Mouse (Mus musculus): ENCODE results near the gene Plcb4. TPM values are rescaled to one million over a fixed set of nuclear protein-coding genes. Genes with fewer than 3 reads are reported as not detected.

Gene Plcb4
- total RNA-seq, 2 experiments from 2014 or later: 45.4 to 54.8 TPM

- intact Hi-C loops (cut with DNase I): no loop called here
- no peak for DNase-seq (ENCODE audit: low spot score in 2 of 2)
These were observed 246.0 kb downstream of the Plcb4 start for GRCm38 (mm10) chr2:135904791-135905190.

- intact Hi-C loops (cut with DNase I): no loop called here
- peak; percentile 9 to 39 for DNase-seq (ENCODE audit: low spot score in 2 of 2)
These were observed 255.8 kb downstream of the Plcb4 start for GRCm38 (mm10) chr2:135914343-135915261.

- intact Hi-C loops (cut with DNase I): no loop called here
- DNase-seq (ENCODE audit: low spot score in 2 of 2): no peak
These were observed 257.1 kb downstream of the Plcb4 start for GRCm38 (mm10) chr2:135915928-135916327.

GRCm38 (mm10) chr2:135917000-135917399 is 258.2 kb downstream of the Plcb4 start:
- DNase-seq (ENCODE audit: low spot score in 2 of 2): no peak
- intact Hi-C loops (cut with DNase I): no loop called here

GRCm38 (mm10) chr2:135918116-135918515 is 259.3 kb downstream of the Plcb4 start:
- DNase-seq (ENCODE audit: low spot score in 2 of 2): no peak
- intact Hi-C loops (cut with DNase I): no loop called here

- intact Hi-C loops (cut with DNase I): loop anchor here (10.0 kb wide), 1 partner anchor 175 kb away; no protein-coding TSS in a partner anchor
- no peak for DNase-seq (ENCODE audit: low spot score in 2 of 2)
These were observed 260.8 kb downstream of the Plcb4 start for GRCm38 (mm10) chr2:135919641-135920040.

GRCm38 (mm10) chr2:135926660-135927343 is 268.0 kb downstream of the Plcb4 start:
- intact Hi-C loops (cut with DNase I): loop anchor here (5.0 to 10.0 kb wide), 3 partner anchors 182 to 565 kb away; no protein-coding TSS in a partner anchor
- DNase-seq (ENCODE audit: low spot score in 2 of 2): peak; percentile 52 to 68

GRCm38 (mm10) chr2:135929021-135929720 is 270.4 kb downstream of the Plcb4 start:
- intact Hi-C loops (cut with DNase I): loop anchor here (5.0 to 10.0 kb wide), 3 partner anchors 184 to 567 kb away; no protein-coding TSS in a partner anchor
- no peak for DNase-seq (ENCODE audit: low spot score in 2 of 2)

GRCm38 (mm10) chr2:135930696-135931095 is 271.9 kb downstream of the Plcb4 start:
- intact Hi-C loops (cut with DNase I): no loop called here
- no peak for DNase-seq (ENCODE audit: low spot score in 2 of 2)

- no peak for DNase-seq (ENCODE audit: low spot score in 2 of 2)
- intact Hi-C loops (cut with DNase I): no loop called here
These were observed 273.8 kb downstream of the Plcb4 start for GRCm38 (mm10) chr2:135932569-135932968.

- intact Hi-C loops (cut with DNase I): no loop called here
- DNase-seq (ENCODE audit: low spot score in 2 of 2): no peak
These were observed 277.6 kb downstream of the Plcb4 start for GRCm38 (mm10) chr2:135936376-135936775.

- intact Hi-C loops (cut with DNase I): no loop called here
- DNase-seq (ENCODE audit: low spot score in 2 of 2): no peak
These were observed 278.8 kb downstream of the Plcb4 start for GRCm38 (mm10) chr2:135937646-135938045.

- intact Hi-C loops (cut with DNase I): no loop called here
- DNase-seq (ENCODE audit: low spot score in 2 of 2): no peak
These were observed 281.1 kb downstream of the Plcb4 start for GRCm38 (mm10) chr2:135939933-135940332.

- no peak for DNase-seq (ENCODE audit: low spot score in 2 of 2)
- intact Hi-C loops (cut with DNase I): no loop called here
These were observed 289.0 kb downstream of the Plcb4 start for GRCm38 (mm10) chr2:135947839-135948238.

- no peak for DNase-seq (ENCODE audit: low spot score in 2 of 2)
- intact Hi-C loops (cut with DNase I): loop anchor here (5.0 kb wide), 2 partner anchors 563 to 598 kb away; no protein-coding TSS in a partner anchor
These were observed 296.1 kb downstream of the Plcb4 start for GRCm38 (mm10) chr2:135954760-135955548.

GRCm38 (mm10) chr2:135955796-135956195 is 297.0 kb downstream of the Plcb4 start:
- DNase-seq (ENCODE audit: low spot score in 2 of 2): no peak
- intact Hi-C loops (cut with DNase I): loop anchor here (5.0 kb wide), 2 partner anchors 563 to 598 kb away; no protein-coding TSS in a partner anchor

- intact Hi-C loops (cut with DNase I): loop anchor here (5.0 kb wide), 2 partner anchors 565 to 600 kb away; no protein-coding TSS in a partner anchor
- DNase-seq (ENCODE audit: low spot score in 2 of 2): peak; percentile 66 to 73
These were observed 298.9 kb downstream of the Plcb4 start for GRCm38 (mm10) chr2:135957689-135958088.

- peak in 1 of 2 experiments; percentile 22 for DNase-seq (ENCODE audit: low spot score in 2 of 2)
- intact Hi-C loops (cut with DNase I): loop anchor here (5.0 kb wide), 2 partner anchors 566 to 601 kb away; no protein-coding TSS in a partner anchor
These were observed 299.6 kb downstream of the Plcb4 start for GRCm38 (mm10) chr2:135958453-135958852.

- intact Hi-C loops (cut with DNase I): no loop called here
- no peak for DNase-seq (ENCODE audit: low spot score in 2 of 2)
These were observed 304.3 kb downstream of the Plcb4 start for GRCm38 (mm10) chr2:135963089-135963488.

Measured in left cerebral cortex, postnatal 14 days (tissue).